Mouse (Mus musculus) macrophage (primary cell): ENCODE results near the gene Rars. TPM values are rescaled to one million over a fixed set of nuclear protein-coding genes. Genes with fewer than 3 reads are reported as not detected.

ENCODE experiments used
- H3K27ac ChIP-seq: fragments of 350-480 bp; formaldehyde crosslinking; 2 replicates; pipeline ENCODE4 v1.9.0; 2021
- H3K36me3 ChIP-seq: fragments of 350-480 bp; formaldehyde crosslinking; 2 replicates; pipeline ENCODE4 v1.9.0; 2021; ENCODE audit errors: inconsistent target
- H3K4me3 ChIP-seq: fragments of 350-480 bp; formaldehyde crosslinking; 2 replicates; pipeline ENCODE4 v1.9.0; 2021; ENCODE audit errors: inconsistent target
- H3K79me2 ChIP-seq: fragments of 350-480 bp; formaldehyde crosslinking; 2 replicates; pipeline ENCODE4 v1.9.0; 2021; ENCODE audit errors: inconsistent target
- WGBS: methylation state at CpG from one replicate; pipeline ENCODE4 v1.1.7; 2026; ENCODE audit warnings: inconsistent platforms; ENCODE audit not compliant: missing documents; 5-methylcytosine and 5-hydroxymethylcytosine counted together
- polyA plus RNA-seq: library from polyadenylated mRNA; stranded (reverse); fragments of 250-400 nt; gene quantifications from 3 replicates; pipeline ENCODE4 v1.2.4, GENCODE M21; 2018; ENCODE audit warnings: inconsistent platforms
- total RNA-seq, 78 experiments: library from RNA; depleted of rRNA; stranded (reverse); fragments of 250-400 nt; gene quantifications; 1 replicate in 9 of 78; 2 replicates in 24 of 78; 3 replicates in 43 of 78; 4 replicates in 2 of 78; pipeline ENCODE4 v1.2.4; 2018; ENCODE audit warnings: inconsistent platforms in 56 of 78

Rars gene
- total RNA-seq (2018; cell fraction: chromatin; rRNA removed), result 100 to 1,000 TPM in 10 of 26 experiments, 10 to 100 TPM in 16; 43.7 to 146 (median 96.7) TPM
- total RNA-seq (2018; cell fraction: cytosol; rRNA removed), result 10 to 100 TPM; 54.8 to 86.8 (median 67.8) TPM
- 100 to 1,000 TPM in 3 of 26 experiments, 10 to 100 TPM in 23; 39.7 to 131 (median 75.3) TPM for total RNA-seq (2018; cell fraction: nucleus; rRNA removed)
- polyA plus RNA-seq, result 56.1 to 122 TPM (median 102 TPM) in 3 replicates

GRCm38 (mm10) chr11:35834022-35834760, at the start of gene Rars:
Gene Rars, minus strand, starts transcription at chr11:35834506.
- H3K36me3 ChIP-seq, result peaks cover 30% of the 10 kb centered on the region
- under 1% methylated on average over 46 of the region's 46 CpGs for WGBS
- peak within 1 kb of the TSS; percentile 62 for H3K27ac ChIP-seq
- H3K4me3 ChIP-seq, result peak within 1 kb of the TSS; percentile 86
- H3K79me2 ChIP-seq, result peaks cover 50% of the 10 kb centered on the region

- H3K27ac ChIP-seq, result no peak overlapping the region
- WGBS, result 94% methylated on average over 6 of the region's 6 CpGs
- H3K4me3 ChIP-seq, result no peak overlapping the region
- H3K36me3 ChIP-seq, result no peaks in the 10 kb centered on the region
- no peaks in the 10 kb centered on the region for H3K79me2 ChIP-seq
Measured at GRCm38 (mm10) chr11:35882777-35883176, 48.5 kb upstream of the Rars start.

- Histone ChIP-seq H3K4me3 (no peak overlapping the region), H3K27ac (no peak overlapping the region), H3K79me2 (no peaks in the 10 kb centered on the region), H3K36me3 (no peaks in the 10 kb centered on the region)
- WGBS, result 79% methylated on average over 4 of the region's 4 CpGs
Measured at GRCm38 (mm10) chr11:35878559-35878897, 44.2 kb upstream of the Rars start.

GRCm38 (mm10) chr11:35877651-35878558, 43.6 kb upstream of the Rars start:
- Histone ChIP-seq H3K79me2 (no peaks in the 10 kb centered on the region), H3K4me3 (no peak overlapping the region), H3K27ac (no peak overlapping the region), H3K36me3 (no peaks in the 10 kb centered on the region)
- WGBS, result 74% methylated on average over 13 of the region's 14 CpGs

GRCm38 (mm10) chr11:35873624-35874244, 39.4 kb upstream of the Rars start:
- Histone ChIP-seq H3K27ac (no peak overlapping the region), H3K79me2 (no peaks in the 10 kb centered on the region), H3K4me3 (no peak overlapping the region), H3K36me3 (no peaks in the 10 kb centered on the region)
- WGBS, result 75% methylated on average over 21 of the region's 21 CpGs

- Histone ChIP-seq H3K79me2 (no peaks in the 10 kb centered on the region), H3K4me3 (no peak overlapping the region), H3K27ac (no peak overlapping the region), H3K36me3 (no peaks in the 10 kb centered on the region)
- 53% methylated on average over 9 of the region's 9 CpGs for WGBS
Measured at GRCm38 (mm10) chr11:35870961-35871360, 36.7 kb upstream of the Rars start.

- no peaks in the 10 kb centered on the region for H3K79me2 ChIP-seq
- no peaks in the 10 kb centered on the region for H3K36me3 ChIP-seq
- WGBS, result 90% methylated on average over 7 of the region's 7 CpGs
- no peak overlapping the region for H3K27ac ChIP-seq
- H3K4me3 ChIP-seq, result no peak overlapping the region
Measured at GRCm38 (mm10) chr11:35866140-35866539, 31.8 kb upstream of the Rars start.

GRCm38 (mm10) chr11:35864981-35865604, 30.8 kb upstream of the Rars start:
- no peaks in the 10 kb centered on the region for H3K36me3 ChIP-seq
- 55% methylated on average over 9 of the region's 9 CpGs for WGBS
- no peak overlapping the region for H3K27ac ChIP-seq
- H3K79me2 ChIP-seq, result no peaks in the 10 kb centered on the region
- H3K4me3 ChIP-seq, result no peak overlapping the region

- no peak overlapping the region for H3K4me3 ChIP-seq
- H3K79me2 ChIP-seq, result no peaks in the 10 kb centered on the region
- no peak overlapping the region for H3K27ac ChIP-seq
- H3K36me3 ChIP-seq, result no peaks in the 10 kb centered on the region
- WGBS, result 85% methylated on average over 5 of the region's 5 CpGs
Measured at GRCm38 (mm10) chr11:35863653-35864052, 29.3 kb upstream of the Rars start.

- Histone ChIP-seq H3K79me2 (no peaks in the 10 kb centered on the region), H3K4me3 (no peak overlapping the region), H3K36me3 (no peaks in the 10 kb centered on the region), H3K27ac (no peak overlapping the region)
- WGBS, result 87% methylated on average over 12 of the region's 12 CpGs
Measured at GRCm38 (mm10) chr11:35857395-35858067, 23.2 kb upstream of the Rars start.

GRCm38 (mm10) chr11:35856359-35857040, 22.2 kb upstream of the Rars start:
- no peaks in the 10 kb centered on the region for H3K79me2 ChIP-seq
- no peak overlapping the region for H3K4me3 ChIP-seq
- H3K36me3 ChIP-seq, result no peaks in the 10 kb centered on the region
- 81% methylated on average over 11 of the region's 11 CpGs for WGBS
- no peak overlapping the region for H3K27ac ChIP-seq

- WGBS, result 96% methylated on average over 5 of the region's 9 CpGs
- Histone ChIP-seq H3K4me3 (no peak overlapping the region), H3K79me2 (no peaks in the 10 kb centered on the region), H3K27ac (no peak overlapping the region), H3K36me3 (no peaks in the 10 kb centered on the region)
Measured at GRCm38 (mm10) chr11:35855567-35855966, 21.3 kb upstream of the Rars start.

- no peaks in the 10 kb centered on the region for H3K79me2 ChIP-seq
- H3K4me3 ChIP-seq, result no peak overlapping the region
- 82% methylated on average over 5 of the region's 5 CpGs for WGBS
- H3K27ac ChIP-seq, result no peak overlapping the region
- H3K36me3 ChIP-seq, result no peaks in the 10 kb centered on the region
Measured at GRCm38 (mm10) chr11:35854941-35855340, 20.6 kb upstream of the Rars start.
